Mouse (Mus musculus) cerebellum, adult 2 months (tissue): Measurements from ENCODE around the gene Satb2. TPM values are rescaled to one million over a fixed set of nuclear protein-coding genes. Genes with fewer than 3 reads are reported as not detected.
A peak's percentile ranks its signal among the peaks of the same experiment; 100 is the strongest.

ENCODE experiments used
- DNase-seq, 2 experiments: peaks; one replicate each; pipeline ENCODE4 v3.0.0; 2021
- H3K27ac ChIP-seq: fragments of 200-500 bp; 2 replicates; pipeline ENCODE4 v1.5.1; 2012; ENCODE audit warnings: low read length, control low read depth, inconsistent platforms; ENCODE audit not compliant: insufficient read depth
- H3K27me3 ChIP-seq: fragments of 200-500 bp; 2 replicates; pipeline ENCODE4 v1.6.1; 2012; ENCODE audit warnings: inconsistent platforms, mild to moderate bottlenecking, low read length, moderate library complexity; ENCODE audit not compliant: control insufficient read depth, insufficient read depth
- H3K4me1 ChIP-seq: fragments of 200-500 bp; 2 replicates; pipeline ENCODE4 v1.6.1; 2011; ENCODE audit warnings: low read length; ENCODE audit not compliant: control insufficient read depth, insufficient read depth
- H3K4me3 ChIP-seq: fragments of 200-500 bp; replicated peaks from 2 replicates; pipeline ENCODE3; 2011; ENCODE audit warnings: mild to moderate bottlenecking, low read depth, low read length, control low read depth; ENCODE audit not compliant: insufficient read depth
- CTCF ChIP-seq: fragments of 200-500 bp; IDR thresholded peaks from 2 replicates; pipeline ENCODE4 v1.5.1; 2011; ENCODE audit warnings: low read depth, mild to moderate bottlenecking, control low read depth, low read length, moderate library complexity, borderline replicate concordance; ENCODE audit not compliant: insufficient read depth
- POLR2A ChIP-seq: fragments of 200-500 bp; IDR thresholded peaks from 2 replicates; pipeline ENCODE4 v1.6.1; 2011; ENCODE audit warnings: low read length, control low read depth, borderline replicate concordance; ENCODE audit not compliant: insufficient read depth
- WGBS: fragments of 180-500 bp; shearing (Covaris S2); methylation state at CpG from one replicate; pipeline ENCODE4 v1.1.7; 2018; 5-methylcytosine and 5-hydroxymethylcytosine counted together
- polyA plus RNA-seq: library from polyadenylated mRNA; depleted of rRNA; stranded (reverse); fragments of >200 nt; gene quantifications from 2 replicates; pipeline ENCODE4 v1.2.3, GENCODE M21; 2012

The Satb2 gene
- polyA plus RNA-seq, 1 experiment, result 0.29 TPM

GRCm38 (mm10) chr1:56972251-56972949 lies 6.0 kb downstream of the Satb2 start:
- Histone ChIP-seq H3K27me3 (peaks cover 7% of the 10 kb centered on the region; the same call in 1 of the 2 replicates), H3K4me1 (peaks cover 7% of the 10 kb centered on the region; the same call in 1 of the 2 replicates), H3K4me3 (peak overlapping the region; percentile 84), H3K27ac (no peak overlapping the region)
- peak; percentile 43 to 62 for DNase-seq
- WGBS, result under 1% methylated on average over 82 of the region's 83 CpGs
- TF ChIP-seq POLR2A, result no peak
- TF ChIP-seq CTCF, result no peak

GRCm38 (mm10) chr1:56971942-56972250 lies 6.6 kb downstream of the Satb2 start:
- 1% methylated on average over 20 of the region's 23 CpGs for WGBS
- Histone ChIP-seq H3K27ac (no peak overlapping the region), H3K27me3 (peaks cover 7% of the 10 kb centered on the region; the same call in 1 of the 2 replicates), H3K4me1 (peaks cover 7% of the 10 kb centered on the region; the same call in 1 of the 2 replicates), H3K4me3 (peak overlapping the region; percentile 84)
- TF ChIP-seq CTCF, result no peak
- no peak for TF ChIP-seq POLR2A
- DNase-seq, result no peak

DNA sequence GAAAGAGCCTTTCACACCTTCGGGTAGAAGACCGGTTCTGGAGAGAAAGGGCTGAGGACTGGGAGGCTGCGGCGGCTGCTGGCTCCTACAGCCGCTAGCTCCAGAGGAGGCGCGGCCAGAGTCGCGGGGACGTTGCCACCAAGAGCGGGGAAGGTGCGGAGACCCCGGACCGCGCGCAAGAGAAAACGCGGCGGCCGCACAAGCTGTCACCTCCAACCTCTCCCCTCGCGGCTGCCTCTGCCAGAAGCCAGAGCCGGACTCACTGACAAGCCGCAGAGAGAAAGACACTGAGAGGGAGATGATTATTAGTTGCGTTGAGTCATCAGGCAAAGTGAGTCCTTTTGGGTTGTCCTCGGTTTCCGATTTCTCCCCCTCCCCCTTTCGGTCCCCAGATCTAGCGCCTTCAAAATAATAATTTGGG lies 7.0 kb downstream of the Satb2 start:
- WGBS, result under 1% methylated on average over 29 of the region's 29 CpGs
- DNase-seq, result peak in 1 of 2 experiments; percentile 33
- H3K27ac ChIP-seq, result no peak overlapping the region
- TF ChIP-seq CTCF (no peak), POLR2A (no peak)
- H3K4me3 ChIP-seq, result peak overlapping the region; percentile 47
- H3K4me1 ChIP-seq, result peaks cover 7% of the 10 kb centered on the region; the same call in 1 of the 2 replicates
- H3K27me3 ChIP-seq, result peaks cover 7% of the 10 kb centered on the region; the same call in 1 of the 2 replicates

DNA sequence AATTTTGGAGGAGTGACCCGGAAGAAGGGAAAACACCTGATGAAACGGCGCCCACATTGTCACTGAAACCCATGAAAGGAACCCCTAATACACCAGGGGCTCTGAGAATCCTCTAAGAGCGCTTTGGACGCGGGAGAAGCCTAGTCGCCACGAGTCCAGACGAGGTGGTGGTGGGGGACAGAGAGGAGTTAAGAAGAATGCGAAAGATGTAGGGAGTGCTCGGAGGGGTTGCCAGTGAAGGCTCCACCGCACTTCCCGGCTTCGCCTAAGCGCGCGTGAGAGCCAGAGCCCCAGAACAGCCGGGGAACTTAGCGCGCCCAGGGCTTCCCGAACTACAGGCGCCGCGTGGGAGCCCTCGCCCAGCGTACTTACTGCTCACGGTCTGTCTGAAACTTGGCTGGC lies 7.7 kb downstream of the Satb2 start:
- Histone ChIP-seq H3K27me3 (peaks cover 7% of the 10 kb centered on the region; the same call in 1 of the 2 replicates), H3K4me3 (peak overlapping the region; percentile 41), H3K27ac (no peak overlapping the region), H3K4me1 (peaks cover 7% of the 10 kb centered on the region; the same call in 1 of the 2 replicates)
- TF ChIP-seq POLR2A (no peak), CTCF (no peak)
- DNase-seq, result peak in 1 of 2 experiments; percentile 23
- 2% methylated on average over 27 of the region's 27 CpGs for WGBS

DNA sequence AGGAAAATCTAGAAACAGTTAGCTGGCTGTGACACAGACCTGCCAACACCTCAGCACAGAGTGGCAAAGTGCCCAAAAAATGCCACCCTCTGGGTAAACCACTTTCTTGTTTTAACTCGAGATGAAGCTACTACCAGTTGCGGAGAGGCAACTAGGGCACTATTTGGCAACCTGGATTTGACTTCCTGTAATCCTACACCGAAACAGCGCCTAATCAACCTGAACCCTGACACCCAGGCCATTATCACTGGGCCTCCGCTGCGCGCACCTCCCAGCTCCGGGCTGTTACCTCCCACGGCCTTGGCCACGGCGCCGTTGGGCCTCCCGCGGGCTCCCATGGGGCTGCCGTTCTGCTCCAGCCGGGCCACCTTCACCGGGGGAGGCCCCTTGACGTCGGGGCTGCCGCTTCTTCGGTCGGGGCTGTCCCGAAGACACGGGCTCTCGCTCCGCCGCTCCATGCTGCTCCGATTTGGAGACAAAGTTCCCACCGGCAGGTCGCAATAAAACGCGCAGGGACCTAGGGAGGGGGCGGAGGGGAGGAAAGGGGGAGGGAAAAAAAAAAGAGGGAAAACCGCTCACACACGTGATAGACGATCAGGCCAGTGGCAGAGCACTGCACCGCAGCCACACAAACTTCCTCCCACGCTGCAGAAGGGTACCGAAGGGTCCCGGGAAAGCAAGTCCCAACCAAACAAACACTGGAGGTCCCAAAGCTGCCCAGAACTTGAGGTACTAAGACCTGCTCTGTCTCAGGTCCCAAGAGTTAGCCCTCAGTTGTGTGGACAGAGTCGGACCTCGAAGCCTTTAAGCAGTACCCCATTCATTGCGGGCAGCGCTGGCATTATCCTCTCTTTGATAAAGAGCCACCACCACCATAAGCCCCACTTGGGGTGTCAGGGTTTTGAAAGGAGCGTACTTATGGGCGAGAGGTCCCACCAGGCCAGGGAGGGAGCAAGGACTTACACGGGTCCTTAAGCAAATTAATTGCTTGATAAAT lies 8.8 kb downstream of the Satb2 start:
- 8% methylated on average over 47 of the region's 47 CpGs for WGBS
- DNase-seq, result peak in 1 of 2 experiments; percentile 20
- peaks cover 7% of the 10 kb centered on the region; the same call in 1 of the 2 replicates for H3K4me1 ChIP-seq
- no peak overlapping the region for H3K4me3 ChIP-seq
- H3K27ac ChIP-seq, result no peak overlapping the region
- no peak for TF ChIP-seq CTCF
- no peak for TF ChIP-seq POLR2A
- peaks cover 7% of the 10 kb centered on the region; the same call in 1 of the 2 replicates for H3K27me3 ChIP-seq

GRCm38 (mm10) chr1:56965879-56966579 lies 12.4 kb downstream of the Satb2 start:
- H3K27me3 ChIP-seq, result peaks cover 7% of the 10 kb centered on the region; the same call in 1 of the 2 replicates
- DNase-seq, result no peak
- H3K4me1 ChIP-seq, result peaks cover 7% of the 10 kb centered on the region; the same call in 1 of the 2 replicates
- TF ChIP-seq POLR2A (no peak), CTCF (no peak)
- 69% methylated on average over 3 of the region's 3 CpGs for WGBS
- H3K27ac ChIP-seq, result no peak overlapping the region
- no peak overlapping the region for H3K4me3 ChIP-seq

DNA sequence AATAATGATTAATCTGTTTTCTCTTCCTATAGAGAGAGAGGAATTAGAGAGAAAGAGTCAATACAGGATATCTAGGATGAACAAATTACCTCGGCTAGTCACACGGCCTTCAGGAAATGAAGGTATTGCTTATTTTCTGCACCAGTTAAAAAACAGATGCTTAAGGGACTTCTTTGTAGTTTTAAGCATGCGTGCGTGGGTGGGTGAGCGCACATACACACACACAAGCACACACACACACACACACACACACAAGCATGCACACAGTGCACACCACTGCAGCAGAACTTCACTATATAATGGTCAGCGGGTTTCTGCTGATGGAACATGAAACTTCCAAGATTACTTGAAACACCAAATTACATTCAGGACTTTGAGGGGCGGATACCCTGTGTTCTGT lies 14.0 kb downstream of the Satb2 start:
- H3K4me3 ChIP-seq, result no peak overlapping the region

More for the DNA sequence above, 14.0 kb downstream of the Satb2 start:
- Histone ChIP-seq H3K27me3 (peaks cover 3% of the 10 kb centered on the region; the same call in 1 of the 2 replicates), H3K4me1 (0 out of 2 replicates have a peak, but pooled peaks cover 1% of the 10 kb centered on the region), H3K27ac (no peak overlapping the region)
- no peak for DNase-seq
- TF ChIP-seq POLR2A (no peak), CTCF (no peak)
- 95% methylated on average over 7 of the region's 7 CpGs for WGBS
